Mouse (Mus musculus): ENCODE measurements around the gene Zfp579. TPM values are rescaled to one million over a fixed set of nuclear protein-coding genes. Genes with fewer than 3 reads are reported as not detected.

Gene Zfp579
- polyA plus RNA-seq, 1 experiment from 2014 or later = 38.8 TPM

- no peak overlapping the region for H3K4me2 ChIP-seq
- H3K4me3 ChIP-seq (ENCODE audit: low read depth, low read length) = no peak overlapping the region
- H3K9me3 ChIP-seq (replicated peaks; ENCODE audit: control insufficient read depth, low read length) = peaks cover 3% of the 10 kb centered on the region; the same call in 1 of the 2 replicates
- no peak overlapping the region for H3K27ac ChIP-seq (ENCODE audit: low read depth, low read length)
- H3K27me3 ChIP-seq (ENCODE audit: control insufficient read depth, insufficient read depth, low read length) = peaks cover 12% of the 10 kb centered on the region
- no peak for ATAC-seq (replicated peaks; ENCODE audit: insufficient number of reproducible peaks, low FRiP score, low TSS enrichment)
- no peaks in the 10 kb centered on the region for H3K4me1 ChIP-seq (ENCODE audit: control insufficient read depth, insufficient read depth, low read length)
- H3K36me3 ChIP-seq (ENCODE audit: control insufficient read depth, insufficient read depth, low read length) = peaks cover 7% of the 10 kb centered on the region
- H3K9ac ChIP-seq (ENCODE audit: low read depth, low read length) = no peak overlapping the region
- WGBS (ENCODE audit: insufficient replicate concordance) = 46% methylated on average over 2 of the region's 2 CpGs
These were observed 7.7 kb downstream of the Zfp579 start for GRCm38 (mm10) chr7:4988250-4988649.

- 82% methylated on average over 7 of the region's 7 CpGs for WGBS (ENCODE audit: insufficient replicate concordance)
- Histone ChIP-seq H3K4me3 (ENCODE audit: low read depth, low read length) (no peak overlapping the region), H3K9me3 (replicated peaks; ENCODE audit: control insufficient read depth, low read length) (peaks cover 2% of the 10 kb centered on the region), H3K36me3 (ENCODE audit: control insufficient read depth, insufficient read depth, low read length) (no peaks in the 10 kb centered on the region), H3K4me1 (ENCODE audit: control insufficient read depth, insufficient read depth, low read length) (peaks cover 4% of the 10 kb centered on the region; the same call in 1 of the 2 replicates), H3K4me2 (no peak overlapping the region), H3K27ac (ENCODE audit: low read depth, low read length) (no peak overlapping the region), H3K9ac (ENCODE audit: low read depth, low read length) (no peak overlapping the region), H3K27me3 (ENCODE audit: control insufficient read depth, insufficient read depth, low read length) (no peaks in the 10 kb centered on the region)
- no peak for ATAC-seq (replicated peaks; ENCODE audit: insufficient number of reproducible peaks, low FRiP score, low TSS enrichment)
These were observed 19.1 kb downstream of the Zfp579 start for GRCm38 (mm10) chr7:4976832-4977231.

GRCm38 (mm10) chr7:4975455-4975854 lies 20.5 kb downstream of the Zfp579 start:
- Histone ChIP-seq H3K4me2 (no peak overlapping the region), H3K4me1 (ENCODE audit: control insufficient read depth, insufficient read depth, low read length) (peaks cover 4% of the 10 kb centered on the region; the same call in 1 of the 2 replicates), H3K27me3 (ENCODE audit: control insufficient read depth, insufficient read depth, low read length) (no peaks in the 10 kb centered on the region), H3K4me3 (ENCODE audit: low read depth, low read length) (no peak overlapping the region), H3K36me3 (ENCODE audit: control insufficient read depth, insufficient read depth, low read length) (no peaks in the 10 kb centered on the region), H3K27ac (ENCODE audit: low read depth, low read length) (no peak overlapping the region), H3K9me3 (replicated peaks; ENCODE audit: control insufficient read depth, low read length) (peaks cover 2% of the 10 kb centered on the region), H3K9ac (ENCODE audit: low read depth, low read length) (no peak overlapping the region)
- WGBS (ENCODE audit: insufficient replicate concordance) = 50% methylated on average over 4 of the region's 4 CpGs
- no peak for ATAC-seq (replicated peaks; ENCODE audit: insufficient number of reproducible peaks, low FRiP score, low TSS enrichment)

- H3K4me3 ChIP-seq (ENCODE audit: low read depth, low read length) = no peak overlapping the region
These were observed 23.5 kb downstream of the Zfp579 start for GRCm38 (mm10) chr7:4972321-4973047.

GRCm38 (mm10) chr7:4971710-4972109 lies 24.2 kb downstream of the Zfp579 start:
- peaks cover 4% of the 10 kb centered on the region; the same call in 1 of the 2 replicates for H3K4me1 ChIP-seq (ENCODE audit: control insufficient read depth, insufficient read depth, low read length)
- no peak for ATAC-seq (replicated peaks; ENCODE audit: insufficient number of reproducible peaks, low FRiP score, low TSS enrichment)
- WGBS (ENCODE audit: insufficient replicate concordance) = 16% methylated on average over 7 of the region's 7 CpGs
- no peak overlapping the region for H3K9ac ChIP-seq (ENCODE audit: low read depth, low read length)
- H3K27me3 ChIP-seq (ENCODE audit: control insufficient read depth, insufficient read depth, low read length) = no peaks in the 10 kb centered on the region
- H3K9me3 ChIP-seq (replicated peaks; ENCODE audit: control insufficient read depth, low read length) = no peaks in the 10 kb centered on the region; the same call in 1 of the 2 replicates
- no peak overlapping the region for H3K27ac ChIP-seq (ENCODE audit: low read depth, low read length)
- H3K4me3 ChIP-seq (ENCODE audit: low read depth, low read length) = no peak overlapping the region
- H3K36me3 ChIP-seq (ENCODE audit: control insufficient read depth, insufficient read depth, low read length) = no peaks in the 10 kb centered on the region
- H3K4me2 ChIP-seq = no peak overlapping the region

More at GRCm38 (mm10) chr7:4972321-4973047, 23.5 kb downstream of the Zfp579 start:
- Histone ChIP-seq H3K4me2 (no peak overlapping the region), H3K27me3 (ENCODE audit: control insufficient read depth, insufficient read depth, low read length) (no peaks in the 10 kb centered on the region), H3K9ac (ENCODE audit: low read depth, low read length) (no peak overlapping the region), H3K27ac (ENCODE audit: low read depth, low read length) (peak overlapping the region; percentile 69), H3K9me3 (replicated peaks; ENCODE audit: control insufficient read depth, low read length) (peaks cover 2% of the 10 kb centered on the region), H3K4me1 (ENCODE audit: control insufficient read depth, insufficient read depth, low read length) (peaks cover 4% of the 10 kb centered on the region; the same call in 1 of the 2 replicates), H3K36me3 (ENCODE audit: control insufficient read depth, insufficient read depth, low read length) (no peaks in the 10 kb centered on the region)
- 0 out of 2 replicates have a peak, but pooled peaks have one; percentile 23 for ATAC-seq (replicated peaks; ENCODE audit: insufficient number of reproducible peaks, low FRiP score, low TSS enrichment)
- WGBS (ENCODE audit: insufficient replicate concordance) = 49% methylated on average over 18 of the region's 18 CpGs

GRCm38 (mm10) chr7:4971068-4971467 lies 24.9 kb downstream of the Zfp579 start, which contains the start of gene Sbk3:
Sbk3 (minus strand) TSS chr7:4971168.
- no peaks in the 10 kb centered on the region for H3K9me3 ChIP-seq (replicated peaks; ENCODE audit: control insufficient read depth, low read length)
- peaks cover 4% of the 10 kb centered on the region; the same call in 1 of the 2 replicates for H3K4me1 ChIP-seq (ENCODE audit: control insufficient read depth, insufficient read depth, low read length)
- no peaks in the 10 kb centered on the region for H3K36me3 ChIP-seq (ENCODE audit: control insufficient read depth, insufficient read depth, low read length)
- no peak for ATAC-seq (replicated peaks; ENCODE audit: insufficient number of reproducible peaks, low FRiP score, low TSS enrichment)
- no peak within 1 kb of the TSS for H3K27ac ChIP-seq (ENCODE audit: low read depth, low read length)
- H3K4me3 ChIP-seq (ENCODE audit: low read depth, low read length) = no peak within 1 kb of the TSS
- H3K9ac ChIP-seq (ENCODE audit: low read depth, low read length) = no peak within 1 kb of the TSS
- 38% methylated on average over 6 of the region's 6 CpGs for WGBS (ENCODE audit: insufficient replicate concordance)
- H3K4me2 ChIP-seq = no peak within 1 kb of the TSS
- H3K27me3 ChIP-seq (ENCODE audit: control insufficient read depth, insufficient read depth, low read length) = no peaks in the 10 kb centered on the region

- H3K4me1 ChIP-seq (ENCODE audit: control insufficient read depth, insufficient read depth, low read length) = peaks cover 3% of the 10 kb centered on the region; the same call in 1 of the 2 replicates
- H3K9ac ChIP-seq (ENCODE audit: low read depth, low read length) = no peak overlapping the region
- no peaks in the 10 kb centered on the region for H3K9me3 ChIP-seq (replicated peaks; ENCODE audit: control insufficient read depth, low read length)
- H3K27ac ChIP-seq (ENCODE audit: low read depth, low read length) = no peak overlapping the region
- ATAC-seq (replicated peaks; ENCODE audit: insufficient number of reproducible peaks, low FRiP score, low TSS enrichment) = no peak
- H3K27me3 ChIP-seq (ENCODE audit: control insufficient read depth, insufficient read depth, low read length) = no peaks in the 10 kb centered on the region
- no peaks in the 10 kb centered on the region for H3K36me3 ChIP-seq (ENCODE audit: control insufficient read depth, insufficient read depth, low read length)
- H3K4me3 ChIP-seq (ENCODE audit: low read depth, low read length) = no peak overlapping the region
- 67% methylated on average over 5 of the region's 5 CpGs for WGBS (ENCODE audit: insufficient replicate concordance)
- H3K4me2 ChIP-seq = no peak overlapping the region
These were observed 31.0 kb downstream of the Zfp579 start for GRCm38 (mm10) chr7:4964988-4965387.

GRCm38 (mm10) chr7:4964272-4964671 lies 31.7 kb downstream of the Zfp579 start, which contains the start of gene Sbk2:
Sbk2 (minus strand) TSS chr7:4964406.
- H3K9ac ChIP-seq (ENCODE audit: low read depth, low read length) = peak within 1 kb of the TSS; percentile 28; the same call in 1 of the 2 replicates
- H3K4me1 ChIP-seq (ENCODE audit: control insufficient read depth, insufficient read depth, low read length) = peaks cover 3% of the 10 kb centered on the region; the same call in 1 of the 2 replicates
- H3K4me2 ChIP-seq = peak within 1 kb of the TSS; percentile 45
- H3K9me3 ChIP-seq (replicated peaks; ENCODE audit: control insufficient read depth, low read length) = no peaks in the 10 kb centered on the region
- no peaks in the 10 kb centered on the region for H3K36me3 ChIP-seq (ENCODE audit: control insufficient read depth, insufficient read depth, low read length)
- WGBS (ENCODE audit: insufficient replicate concordance) = 5% methylated on average over 10 of the region's 10 CpGs
- 0 out of 2 replicates have a peak within 1 kb of the TSS, but pooled peaks have one; percentile 10 for H3K4me3 ChIP-seq (ENCODE audit: low read depth, low read length)
- H3K27ac ChIP-seq (ENCODE audit: low read depth, low read length) = no peak within 1 kb of the TSS
- ATAC-seq (replicated peaks; ENCODE audit: insufficient number of reproducible peaks, low FRiP score, low TSS enrichment) = peak; percentile 66
- no peaks in the 10 kb centered on the region for H3K27me3 ChIP-seq (ENCODE audit: control insufficient read depth, insufficient read depth, low read length)
